Mouse (Mus musculus) liver, postnatal 0 days (tissue): ENCODE results near the gene Ralgps1. TPM values are rescaled to one million over a fixed set of nuclear protein-coding genes. Genes with fewer than 3 reads are reported as not detected.

Source experiments
- ATAC-seq: fragments of 200-750 bp; cut with Nextera tagmentation; 2 replicates; pipeline ENCODE4 v1.8.0; 2017; ENCODE audit warnings: mild to moderate bottlenecking, moderate library complexity
- DNase-seq: peaks from one replicate; pipeline ENCODE4 v3.0.0-alpha.2; 2016
- H3K27ac ChIP-seq: fragments of 300-500 bp; sonication (generic); 2 replicates; pipeline ENCODE4 v1.5.1; 2014; ENCODE audit warnings: antibody characterized with exemption, moderate library complexity, mild to moderate bottlenecking, low read depth
- H3K27me3 ChIP-seq: fragments of 300-500 bp; sonication (generic); 2 replicates; pipeline ENCODE4 v1.6.1; 2014; ENCODE audit warnings: low read length, control low read depth, mixed read lengths; ENCODE audit not compliant: insufficient read depth
- H3K36me3 ChIP-seq: fragments of 300-500 bp; sonication (generic); replicated peaks from 2 replicates; pipeline ENCODE4 v1.6.1; 2014; ENCODE audit warnings: mild to moderate bottlenecking, control low read depth, low read length, moderate library complexity, mixed read lengths; ENCODE audit not compliant: insufficient read depth
- H3K4me1 ChIP-seq: fragments of 300-500 bp; sonication (generic); 2 replicates; pipeline ENCODE4 v1.6.1; 2014; ENCODE audit warnings: antibody characterized with exemption, mild to moderate bottlenecking, control low read depth; ENCODE audit not compliant: insufficient read depth
- H3K4me2 ChIP-seq: fragments of 300-500 bp; sonication (generic); 2 replicates; pipeline ENCODE4 v1.6.1; 2014; ENCODE audit warnings: low read depth, mild to moderate bottlenecking, low read length, moderate library complexity, mixed read lengths
- H3K4me3 ChIP-seq: fragments of 300-500 bp; sonication (generic); 2 replicates; pipeline ENCODE4 v1.5.1; 2014; ENCODE audit warnings: low read depth, low read length
- H3K9ac ChIP-seq: fragments of 300-500 bp; sonication (generic); replicated peaks from 2 replicates; pipeline ENCODE4 v1.6.1; 2014; ENCODE audit warnings: mild to moderate bottlenecking, moderate library complexity
- H3K9me3 ChIP-seq: fragments of 300-500 bp; sonication (generic); 2 replicates; pipeline ENCODE4 v1.6.1; 2016; ENCODE audit warnings: mild to moderate bottlenecking, control low read depth, low read length, mixed read lengths
- CTCF ChIP-seq: sonication (generic); IDR thresholded peaks from 2 replicates; pipeline ENCODE4 v1.5.1; 2016; ENCODE audit warnings: antibody characterized with exemption, low read depth
- EP300 ChIP-seq: IDR thresholded peaks from 2 replicates; pipeline ENCODE4 v1.6.1; 2016; ENCODE audit warnings: antibody characterized with exemption, low read depth, mild to moderate bottlenecking
- WGBS: fragments of 180-500 bp; shearing (Covaris S2); extraction: QIAGEN DNeasy Blood & Tissue Kit; methylation state at CpG from one replicate; pipeline ENCODE4 v1.1.7; 2014; ENCODE audit not compliant: insufficient replicate concordance; 5-methylcytosine and 5-hydroxymethylcytosine counted together
- polyA plus RNA-seq: library from polyadenylated mRNA; unstranded; fragments of >200 nt; fragmentation: Nextera tagmentation; extraction: Ambion mirVana; gene quantifications from 2 replicates; pipeline ENCODE4 v1.2.1, GENCODE M21; 2015

Gene Ralgps1
- polyA plus RNA-seq, 1 experiment from 2014 or later, result 0.83 TPM

DNA sequence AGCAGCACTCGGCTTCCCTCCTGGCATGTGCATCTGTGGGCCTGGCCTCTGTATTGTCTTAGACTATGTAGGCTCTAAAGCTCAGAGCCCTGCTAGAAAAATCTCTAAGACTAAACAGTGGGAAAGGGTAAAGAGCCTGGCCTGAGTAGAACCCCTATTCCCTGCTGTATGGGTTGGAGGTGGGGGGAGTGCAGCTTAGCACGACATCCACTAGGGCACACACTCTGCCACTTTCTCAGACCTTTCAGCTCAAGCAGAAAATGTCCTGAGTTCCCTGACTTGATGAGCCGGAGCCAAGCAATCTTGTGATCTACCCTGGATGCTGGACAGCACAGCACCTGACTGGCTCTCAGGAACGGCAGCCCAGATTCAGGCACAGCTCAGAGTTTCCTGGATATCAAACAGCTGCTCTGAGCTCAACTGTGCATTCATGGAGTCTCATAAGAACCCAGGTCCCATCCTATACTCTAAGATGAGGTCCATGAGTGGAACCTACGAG is 215.0 kb downstream of the Ralgps1 start:
- Histone ChIP-seq H3K4me3 (no peak overlapping the region), H3K9me3 (no peaks in the 10 kb centered on the region), H3K36me3 (no peaks in the 10 kb centered on the region), H3K27me3 (no peaks in the 10 kb centered on the region), H3K9ac (no peak overlapping the region), H3K27ac (no peak overlapping the region), H3K4me1 (no peaks in the 10 kb centered on the region), H3K4me2 (no peak overlapping the region)
- TF ChIP-seq EP300, result no peak
- no peak for TF ChIP-seq CTCF
- DNase-seq, result no peak
- ATAC-seq, result no peak
- WGBS, result 74% methylated on average over 5 of the region's 5 CpGs

- H3K9me3 ChIP-seq, result no peaks in the 10 kb centered on the region
- H3K9ac ChIP-seq, result no peak overlapping the region
- ATAC-seq (no peak; the same call in 1 of the 2 replicates), DNase-seq (peak; percentile 73)
- 31% methylated on average over 5 of the region's 5 CpGs for WGBS
- no peaks in the 10 kb centered on the region for H3K27me3 ChIP-seq
- no peaks in the 10 kb centered on the region for H3K4me1 ChIP-seq
- no peak overlapping the region for H3K27ac ChIP-seq
- no peak overlapping the region for H3K4me2 ChIP-seq
- no peak overlapping the region for H3K4me3 ChIP-seq
- peak; percentile 95 for TF ChIP-seq CTCF
- no peak for TF ChIP-seq EP300
- no peaks in the 10 kb centered on the region for H3K36me3 ChIP-seq
Measured at GRCm38 (mm10) chr2:33154751-33155372, 216.4 kb downstream of the Ralgps1 start.

DNA sequence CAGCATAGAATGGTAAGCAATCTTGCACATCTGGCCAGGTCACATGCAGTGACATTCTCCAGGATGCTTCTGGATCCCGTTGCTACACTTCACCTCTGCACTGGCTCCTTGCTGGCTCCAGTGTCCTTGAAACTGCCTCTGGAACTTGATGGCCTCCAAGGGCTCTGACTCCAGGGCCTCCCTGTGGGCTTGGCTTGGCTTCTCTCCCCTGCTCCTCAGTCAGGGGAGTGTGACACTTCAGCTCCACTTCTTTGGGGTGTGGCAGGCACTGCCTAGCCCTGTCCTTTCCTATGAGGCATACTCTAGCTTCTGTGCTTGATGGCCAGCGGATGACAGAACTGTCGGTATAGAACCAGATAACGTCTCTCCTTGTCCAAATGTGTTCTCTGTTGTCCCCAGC is 224.3 kb downstream of the Ralgps1 start:
- TF ChIP-seq EP300 (no peak), CTCF (no peak)
- ATAC-seq, result no peak
- Histone ChIP-seq H3K36me3 (no peaks in the 10 kb centered on the region), H3K4me1 (no peaks in the 10 kb centered on the region), H3K9me3 (no peaks in the 10 kb centered on the region), H3K27ac (no peak overlapping the region), H3K4me3 (no peak overlapping the region), H3K4me2 (no peak overlapping the region), H3K27me3 (no peaks in the 10 kb centered on the region), H3K9ac (no peak overlapping the region)
- 78% methylated on average over 4 of the region's 4 CpGs for WGBS
- no peak for DNase-seq

DNA sequence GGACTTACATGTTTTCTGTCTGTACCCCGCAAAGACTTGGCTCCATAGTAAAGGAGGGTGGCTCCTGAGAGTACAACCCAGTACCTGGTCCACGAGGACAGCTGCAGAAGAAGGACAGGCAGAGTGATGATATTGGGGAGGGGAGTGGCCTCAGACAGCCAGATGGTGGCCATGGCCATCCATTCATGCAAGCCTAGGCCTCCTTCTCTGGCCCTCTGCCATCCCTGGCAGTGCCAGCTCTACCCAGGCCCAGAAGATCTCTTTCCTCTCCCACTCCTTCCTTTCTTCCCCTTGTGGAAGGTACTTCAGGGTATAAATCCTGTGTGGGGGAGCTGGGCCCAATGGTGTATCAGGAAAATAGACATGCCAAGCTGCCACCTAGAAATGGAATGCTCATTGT is 228.0 kb downstream of the Ralgps1 start:
- H3K36me3 ChIP-seq, result no peaks in the 10 kb centered on the region
- no peak overlapping the region for H3K4me3 ChIP-seq
- no peaks in the 10 kb centered on the region for H3K9me3 ChIP-seq
- H3K4me2 ChIP-seq, result no peak overlapping the region
- ATAC-seq, result no peak
- H3K9ac ChIP-seq, result no peak overlapping the region
- 77% methylated on average over 2 of the region's 2 CpGs for WGBS
- no peak for DNase-seq
- H3K27ac ChIP-seq, result no peak overlapping the region
- no peaks in the 10 kb centered on the region for H3K27me3 ChIP-seq
- TF ChIP-seq CTCF, result no peak
- TF ChIP-seq EP300, result no peak
- H3K4me1 ChIP-seq, result no peaks in the 10 kb centered on the region

DNA sequence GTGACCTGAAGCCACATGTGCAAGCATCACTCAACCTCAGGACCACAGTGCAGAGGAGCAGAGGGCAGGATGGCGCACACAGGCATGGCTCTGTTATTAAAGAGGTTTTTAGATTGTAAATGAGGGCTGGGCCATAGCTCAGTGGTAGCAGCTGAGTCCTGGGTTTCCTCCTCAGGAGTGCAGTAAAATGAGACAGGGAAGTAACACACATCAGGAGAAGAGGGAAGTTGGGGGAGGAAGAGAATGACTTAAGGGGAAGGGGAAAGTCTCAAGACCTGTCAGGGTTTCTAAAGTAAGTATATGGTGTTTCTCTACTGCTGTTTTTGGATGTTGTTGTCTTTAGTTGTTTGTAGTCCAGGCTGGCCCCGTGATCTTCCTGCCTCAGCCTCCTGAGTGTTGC is 232.8 kb downstream of the Ralgps1 start:
- Histone ChIP-seq H3K4me2 (no peak overlapping the region), H3K27me3 (0 out of 2 replicates have a peak, but pooled peaks cover 3% of the 10 kb centered on the region), H3K4me1 (no peaks in the 10 kb centered on the region), H3K27ac (no peak overlapping the region), H3K4me3 (no peak overlapping the region), H3K9ac (no peak overlapping the region), H3K36me3 (no peaks in the 10 kb centered on the region), H3K9me3 (no peaks in the 10 kb centered on the region)
- no peak for DNase-seq
- no peak for TF ChIP-seq EP300
- TF ChIP-seq CTCF, result no peak
- 63% methylated on average over 2 of the region's 2 CpGs for WGBS
- ATAC-seq, result no peak

- no peak overlapping the region for H3K4me3 ChIP-seq
- WGBS, result 69% methylated on average over 4 of the region's 4 CpGs
- no peak overlapping the region for H3K4me2 ChIP-seq
- DNase-seq (no peak), ATAC-seq (no peak)
- no peaks in the 10 kb centered on the region for H3K4me1 ChIP-seq
- no peaks in the 10 kb centered on the region for H3K9me3 ChIP-seq
- H3K27ac ChIP-seq, result no peak overlapping the region
- H3K9ac ChIP-seq, result no peak overlapping the region
- TF ChIP-seq EP300 (no peak), CTCF (no peak)
- H3K27me3 ChIP-seq, result peaks cover 6% of the 10 kb centered on the region
- no peaks in the 10 kb centered on the region for H3K36me3 ChIP-seq
Measured at GRCm38 (mm10) chr2:33137731-33138130, 233.6 kb downstream of the Ralgps1 start.
